Mouse (Mus musculus): ENCODE measurements around the gene Pign. TPM values are rescaled to one million over a fixed set of nuclear protein-coding genes. Genes with fewer than 3 reads are reported as not detected.

Pign gene
- total RNA-seq (2023) = 31.2 and 57.4 TPM in 2 replicates

GRCm38 (mm10) chr1:105663171-105663961 lies at the start of gene Pign, which contains the start of gene Relch:
TSS of gene Pign (minus strand) at chr1:105663677.
TSS of gene Relch (plus strand) at chr1:105663861.

Other genes with a start within 250 kb of the Pign start
- gene Relch, start 184 bp upstream of the Pign start, total RNA-seq (2023) = 72.9 and 101 TPM in 2 replicates
- 1.5 and 3.8 TPM in 2 replicates for gene Tnfrsf11a, start 117.0 kb upstream of the Pign start, total RNA-seq (2023)